Mouse (Mus musculus): Measurements from ENCODE around the gene Prss2. TPM values are rescaled to one million over a fixed set of nuclear protein-coding genes. Genes with fewer than 3 reads are reported as not detected.
A peak's percentile ranks its signal among the peaks of the same experiment; 100 is the strongest.
"Not testable (repeated sequence)": the region's sequence is repeated elsewhere in the genome, so short reads cannot be mapped to it uniquely, and the experiment has no call there.

Prss2 gene
- total RNA-seq (2022): not detected

GRCm38 (mm10) chr6:41521487-41521886 lies at the start of gene Prss2:
Gene Prss2, plus strand, starts transcription at chr6:41521787.
- no peak for DNase-seq (ENCODE audit: low spot score in 2 of 2)

GRCm38 (mm10) chr6:41499374-41499773 lies 22.2 kb upstream of the Prss2 start:
- DNase-seq (ENCODE audit: low spot score in 2 of 2): no peak

GRCm38 (mm10) chr6:41504915-41505314 lies 16.7 kb upstream of the Prss2 start:
- DNase-seq (ENCODE audit: low spot score in 2 of 2): no peak

- DNase-seq (ENCODE audit: low spot score in 2 of 2): no peak
These were observed 16.3 kb upstream of the Prss2 start for GRCm38 (mm10) chr6:41505323-41505722.

GRCm38 (mm10) chr6:41518017-41518524 lies 3.5 kb upstream of the Prss2 start:
- peak in 1 of 2 experiments; percentile 10 for DNase-seq (ENCODE audit: low spot score in 2 of 2)

- DNase-seq (ENCODE audit: low spot score in 2 of 2): no peak
These were observed 4.9 kb downstream of the Prss2 start for GRCm38 (mm10) chr6:41526453-41526852.

- DNase-seq (ENCODE audit: low spot score in 2 of 2): no peak
These were observed 5.8 kb downstream of the Prss2 start for GRCm38 (mm10) chr6:41527402-41527801.

- DNase-seq (ENCODE audit: low spot score in 2 of 2): not testable (repeated sequence)
These were observed 8.4 kb downstream of the Prss2 start for GRCm38 (mm10) chr6:41529987-41530386.

- no peak for DNase-seq (ENCODE audit: low spot score in 2 of 2)
These were observed 10.6 kb downstream of the Prss2 start for GRCm38 (mm10) chr6:41532181-41532580.

GRCm38 (mm10) chr6:41532687-41533284 lies 11.2 kb downstream of the Prss2 start:
- no peak for DNase-seq (ENCODE audit: low spot score in 2 of 2)

GRCm38 (mm10) chr6:41537376-41537775 lies 15.8 kb downstream of the Prss2 start:
- DNase-seq (ENCODE audit: low spot score in 2 of 2): no peak

GRCm38 (mm10) chr6:41538296-41538695 lies 16.7 kb downstream of the Prss2 start:
- not testable (repeated sequence) for DNase-seq (ENCODE audit: low spot score in 2 of 2)

GRCm38 (mm10) chr6:41540746-41541145 lies 19.2 kb downstream of the Prss2 start:
- DNase-seq (ENCODE audit: low spot score in 2 of 2): no peak

GRCm38 (mm10) chr6:41541746-41542145 lies 20.2 kb downstream of the Prss2 start:
- no peak for DNase-seq (ENCODE audit: low spot score in 2 of 2)

GRCm38 (mm10) chr6:41542983-41543382 lies 21.4 kb downstream of the Prss2 start:
- DNase-seq (ENCODE audit: low spot score in 2 of 2): no peak

GRCm38 (mm10) chr6:41543411-41544050 lies 21.9 kb downstream of the Prss2 start:
- DNase-seq (ENCODE audit: low spot score in 2 of 2): peak in 1 of 2 experiments; percentile 14

GRCm38 (mm10) chr6:41544381-41544924 lies 22.9 kb downstream of the Prss2 start:
- DNase-seq (ENCODE audit: low spot score in 2 of 2): no peak

- no peak for DNase-seq (ENCODE audit: low spot score in 2 of 2)
These were observed 23.7 kb downstream of the Prss2 start for GRCm38 (mm10) chr6:41545266-41545665.

GRCm38 (mm10) chr6:41547056-41547650 lies 25.6 kb downstream of the Prss2 start:
- no peak for DNase-seq (ENCODE audit: low spot score in 2 of 2)

- DNase-seq (ENCODE audit: low spot score in 2 of 2): no peak
These were observed 26.7 kb downstream of the Prss2 start for GRCm38 (mm10) chr6:41548286-41548685.

GRCm38 (mm10) chr6:41553356-41554010 lies 31.9 kb downstream of the Prss2 start:
- DNase-seq (ENCODE audit: low spot score in 2 of 2): no peak
